ENCODE assay signal across 8 mouse cellular contexts in the genomic region with DNA sequence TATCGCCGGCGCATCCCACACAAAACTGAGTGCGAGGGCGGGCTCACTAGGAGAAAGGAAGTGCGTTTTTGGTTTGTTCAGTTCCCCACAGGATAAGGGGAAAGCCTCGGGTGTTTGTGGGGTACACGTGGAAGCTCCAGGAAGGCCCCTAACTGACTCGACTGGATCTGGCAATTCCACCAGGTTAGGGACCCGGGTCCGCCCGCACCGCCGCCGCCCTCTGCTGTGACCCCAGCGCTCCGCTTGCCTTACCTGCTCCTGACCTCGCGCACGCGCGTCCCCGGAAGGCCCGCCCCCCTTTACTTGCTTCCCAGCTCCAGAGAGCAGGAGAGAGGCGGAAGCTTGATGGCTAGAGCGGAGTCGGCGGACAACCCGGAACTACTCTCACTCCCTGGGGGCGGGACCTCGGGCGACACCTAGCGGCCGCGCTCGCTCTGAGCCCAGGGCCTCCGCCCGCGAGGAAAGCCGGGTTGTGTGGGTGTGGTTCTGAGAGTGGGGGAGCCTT. TPM values are rescaled to one million over a fixed set of nuclear protein-coding genes. Genes with fewer than 3 reads are reported as not detected.
DNase-seq lines count a peak whose midpoint lies in the region; ATAC-seq and TF ChIP-seq lines count a peak whose summit lies in the region.

A gene (minus strand): TSS at position 377 of the 505 bp plus-strand sequence.

- peak; percentile 60 for DNase-seq in Patski (ENCODE audit: low read depth, low spot score)
- DNase-seq in cerebellum, postnatal 14 days, result peak; percentile 98
- peak; percentile 91 to 95 for DNase-seq in frontal cortex, postnatal 25 days (ENCODE audit: low spot score in 2 of 2)
- DNase-seq in hindbrain, embryonic 14.5 days (ENCODE audit: low spot score), result peak; percentile 96
- peak; percentile 96 to 99 for DNase-seq in layer of hippocampus, postnatal 36 days
- peak; percentile 98 for DNase-seq in lung, postnatal 36 days
- peak; percentile 97 for DNase-seq in retina, postnatal 1 day
- DNase-seq in urinary bladder, adult 18-20 months (ENCODE audit: low spot score in 2 of 2), result peak; percentile 94 to 95

- in situ Hi-C loops in Patski (cut with MboI; ENCODE audit: low pct_unique_long_range_greater_than_20kb), result no loop called here

- under 1% methylated on average over 40 of the region's 40 CpGs for WGBS in hindbrain, embryonic 14.5 days

- peaks cover 18% of the 10 kb centered on the region for H3K4me1 ChIP-seq in hindbrain, embryonic 14.5 days (replicated peaks; ENCODE audit: control insufficient read depth, insufficient read depth, low read length)

- peak; percentile 98 for ATAC-seq in Patski
- ATAC-seq in hindbrain, embryonic 14.5 days (ENCODE audit: low FRiP score), result peak; percentile 99

- peak; percentile 99 for TF ChIP-seq CTCF in Patski (IDR thresholded peaks at IDR 0.05)

- peak within 1 kb of the TSS; percentile 77 for H3K4me2 ChIP-seq in hindbrain, embryonic 14.5 days (replicated peaks)

- peak within 1 kb of the TSS; percentile 74 for H3K27ac ChIP-seq in hindbrain, embryonic 14.5 days

- CTCF ChIA-PET in Patski (lab: Charles Lee), result interaction anchor here (0.6 to 2.4 kb wide), 7 partner anchors 9 to 135 kb away, joined by 3 to 10 read pairs (median 4); no protein-coding TSS in a partner anchor

- H3K4me3 ChIP-seq in hindbrain, embryonic 14.5 days (replicated peaks; ENCODE audit: low read length), result peak within 1 kb of the TSS; percentile 69

- peak within 1 kb of the TSS; percentile 67 for H3K9ac ChIP-seq in hindbrain, embryonic 14.5 days

- no peaks in the 10 kb centered on the region for H3K36me3 ChIP-seq in hindbrain, embryonic 14.5 days (replicated peaks; ENCODE audit: control insufficient read depth, insufficient read depth)

- POLR2A ChIA-PET in Patski (lab: Charles Lee), result interaction anchor here (0.8 kb wide), 1 partner anchor 9 kb away, joined by 3 read pairs; no protein-coding TSS in a partner anchor

- no peaks in the 10 kb centered on the region for H3K9me3 ChIP-seq in hindbrain, embryonic 14.5 days (ENCODE audit: control insufficient read depth, low read length)

- peaks cover 4% of the 10 kb centered on the region for H3K27me3 ChIP-seq in Patski
- H3K27me3 ChIP-seq in hindbrain, embryonic 14.5 days (ENCODE audit: control insufficient read depth, insufficient read depth, low read length), result no peaks in the 10 kb centered on the region

RNA-seq across cellular contexts. Expression of the gene that starts here (rescaled TPM):
- polyA plus RNA-seq in Patski (2021), result 69.3 TPM
- 169 and 225 TPM in 2 replicates for polyA plus RNA-seq in hindbrain, embryonic 14.5 days (2014; fragmentation: Nextera tagmentation; extraction: Ambion mirVana)
- 100 to 1,000 TPM; 106 to 107 TPM for total RNA-seq in layer of hippocampus, postnatal 36 days (2021)

Comparison
In these comparisons a context has a peak if more than half of its experiments do, and no peak if none do; other contexts are left out.
1. Peak in every context shown above with its lines: DNase-seq, ATAC-seq, H3K4me3 ChIP-seq and H3K27ac ChIP-seq.